Mouse (Mus musculus): ENCODE data around the gene Acin1.

DNA sequence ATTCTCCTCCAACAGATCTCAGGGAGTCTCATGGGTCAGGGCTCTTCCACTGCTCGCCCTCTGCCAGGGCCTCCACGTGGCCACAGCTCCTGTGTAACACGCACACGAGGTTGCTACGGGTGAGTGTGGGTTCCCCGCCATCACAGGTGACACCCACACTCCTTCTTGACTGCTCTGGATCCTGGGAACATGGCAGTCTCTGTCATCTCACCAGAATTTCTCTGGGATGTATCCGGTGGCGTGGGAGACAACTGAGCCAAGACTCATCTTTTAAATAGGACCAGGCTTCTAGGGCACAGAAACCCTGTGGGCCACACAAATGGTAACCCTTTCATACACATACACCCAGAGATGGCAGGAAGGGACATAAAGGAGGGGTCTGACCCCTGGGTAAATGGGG is 45.5 kb upstream of the Acin1 start:
- TF ChIP-seq SRF (IDR thresholded peaks at IDR 0.05; ENCODE audit: control insufficient read depth, insufficient read length, low read depth) (no peak), POLR2A (IDR thresholded peaks at IDR 0.05; ENCODE audit: insufficient read length, low read depth) (no peak), USF1 (IDR thresholded peaks at IDR 0.05; ENCODE audit: low read depth) (no peak), MAX (IDR thresholded peaks at IDR 0.05; ENCODE audit: low read depth) (no peak), CEBPB (IDR thresholded peaks at IDR 0.05; ENCODE audit: insufficient read depth, poor library complexity, severe bottlenecking) (no peak), MYOD1 (IDR thresholded peaks at IDR 0.05; ENCODE audit: control insufficient read depth in 1 of 3, insufficient read length in 2 of 3, low read depth in 2 of 3) (no peak), REST (IDR thresholded peaks at IDR 0.05; ENCODE audit: insufficient read depth, insufficient read length) (no peak), TCF12 (IDR thresholded peaks at IDR 0.05; ENCODE audit: insufficient read depth, poor library complexity, severe bottlenecking) (no peak), POLR2AphosphoS2 (IDR thresholded peaks at IDR 0.05; ENCODE audit: insufficient read length, low read depth) (no peak), E2F4 (IDR thresholded peaks at IDR 0.05; ENCODE audit: insufficient read depth) (no peak), TCF3 (IDR thresholded peaks at IDR 0.05; ENCODE audit: insufficient read length, low read depth) (no peak)

Measured in myocyte (in vitro differentiated cells).